Mouse (Mus musculus) liver, embryonic 15.5 days (tissue): ENCODE results near the gene Cfap43. TPM values are rescaled to one million over a fixed set of nuclear protein-coding genes. Genes with fewer than 3 reads are reported as not detected.

Experiments used
- ATAC-seq: fragments of 200-750 bp; cut with Nextera tagmentation; 2 replicates; pipeline ENCODE4 v1.8.0; 2017; ENCODE audit warnings: moderate number of reproducible peaks, mild to moderate bottlenecking, moderate library complexity; ENCODE audit not compliant: insufficient read depth
- H3K27ac ChIP-seq: fragments of 300-500 bp; sonication (generic); replicated peaks from 2 replicates; pipeline ENCODE4 v1.5.1; 2015; ENCODE audit warnings: mild to moderate bottlenecking, inconsistent platforms
- H3K27me3 ChIP-seq: fragments of 300-500 bp; sonication (generic); 2 replicates; pipeline ENCODE4 v1.6.1; 2015; ENCODE audit warnings: mild to moderate bottlenecking, inconsistent platforms
- H3K36me3 ChIP-seq: fragments of 300-500 bp; sonication (generic); replicated peaks from 2 replicates; pipeline ENCODE4 v1.6.1; 2015; ENCODE audit warnings: moderate library complexity, mild to moderate bottlenecking, inconsistent platforms
- H3K4me1 ChIP-seq: fragments of 300-500 bp; sonication (generic); replicated peaks from 2 replicates; pipeline ENCODE4 v1.6.1; 2015; ENCODE audit warnings: inconsistent platforms
- H3K4me2 ChIP-seq: fragments of 300-500 bp; sonication (generic); 2 replicates; pipeline ENCODE4 v1.6.1; 2015; ENCODE audit warnings: moderate library complexity, mild to moderate bottlenecking, inconsistent platforms
- H3K4me3 ChIP-seq: fragments of 300-500 bp; sonication (generic); replicated peaks from 2 replicates; pipeline ENCODE4 v1.5.1; 2015; ENCODE audit warnings: mild to moderate bottlenecking, inconsistent platforms
- H3K9ac ChIP-seq: fragments of 300-500 bp; sonication (generic); 2 replicates; pipeline ENCODE4 v1.6.1; 2015; ENCODE audit warnings: moderate library complexity, mild to moderate bottlenecking, inconsistent platforms
- H3K9me3 ChIP-seq: fragments of 300-500 bp; sonication (generic); replicated peaks from 2 replicates; pipeline ENCODE4 v1.6.1; 2016; ENCODE audit warnings: inconsistent platforms
- WGBS: fragments of 180-500 bp; shearing (Covaris S2); methylation state at CpG from one replicate; pipeline ENCODE4 v1.1.7; 2015; ENCODE audit warnings: mixed read lengths; ENCODE audit not compliant: insufficient replicate concordance; 5-methylcytosine and 5-hydroxymethylcytosine counted together
- polyA plus RNA-seq: library from polyadenylated mRNA; unstranded; fragments of >200 nt; fragmentation: Nextera tagmentation; extraction: Ambion mirVana; gene quantifications from 2 replicates; pipeline ENCODE4 v1.2.1, GENCODE M21; 2015

Cfap43 gene
- polyA plus RNA-seq, 1 experiment from 2014 or later = 0.02 TPM

DNA sequence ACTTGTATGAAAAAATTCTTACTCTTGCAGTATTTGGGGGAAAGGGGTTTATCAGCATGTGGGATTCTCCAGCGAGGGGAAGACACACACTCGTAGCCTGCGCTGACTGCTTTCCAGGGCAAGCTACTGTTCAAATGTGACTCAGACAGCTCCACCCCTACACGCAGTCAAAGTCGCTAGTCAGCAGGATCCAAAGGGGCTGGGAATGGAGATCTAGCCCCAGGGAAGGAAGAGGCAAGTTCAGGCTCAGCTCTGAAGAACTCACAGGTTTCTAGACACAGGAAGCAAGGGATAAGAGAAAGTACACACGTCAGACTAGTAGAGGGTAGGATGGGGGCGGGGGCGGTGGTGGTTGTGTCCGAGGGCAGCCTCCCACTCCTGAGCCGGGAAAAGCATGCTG lies 18.5 kb downstream of the Cfap43 start:
- no peaks in the 10 kb centered on the region for H3K27me3 ChIP-seq
- peaks cover 23% of the 10 kb centered on the region; the same call in 1 of the 2 replicates for H3K36me3 ChIP-seq
- no peak overlapping the region for H3K4me2 ChIP-seq
- no peak overlapping the region for H3K27ac ChIP-seq
- no peak for ATAC-seq
- H3K9me3 ChIP-seq = no peaks in the 10 kb centered on the region
- H3K4me3 ChIP-seq = no peak overlapping the region
- H3K4me1 ChIP-seq = peaks cover 62% of the 10 kb centered on the region
- 76% methylated on average over 10 of the region's 10 CpGs for WGBS
- H3K9ac ChIP-seq = no peak overlapping the region

DNA sequence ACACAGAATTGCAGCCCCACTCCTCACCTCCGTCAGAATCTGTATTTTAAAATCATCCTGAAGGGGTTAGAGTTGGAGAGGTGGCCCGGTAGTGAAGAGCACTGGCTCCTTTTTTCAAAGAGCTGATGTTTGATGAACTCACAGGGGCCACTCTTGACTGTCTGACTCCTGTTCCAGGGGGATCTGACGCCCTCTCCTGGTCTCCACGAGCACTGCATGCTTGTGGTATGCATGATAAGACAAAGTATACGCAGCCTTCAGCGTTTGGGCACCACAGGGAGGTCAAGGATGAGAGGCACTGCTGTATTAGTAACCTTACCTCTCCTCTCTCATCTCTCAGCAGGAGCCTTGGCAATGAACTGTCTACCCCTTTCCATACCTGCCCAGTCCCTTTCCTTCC lies 19.1 kb downstream of the Cfap43 start:
- no peak for ATAC-seq
- no peaks in the 10 kb centered on the region for H3K27me3 ChIP-seq
- no peak overlapping the region for H3K27ac ChIP-seq
- WGBS = 43% methylated on average over 6 of the region's 6 CpGs
- peaks cover 57% of the 10 kb centered on the region for H3K4me1 ChIP-seq
- no peak overlapping the region for H3K4me2 ChIP-seq
- H3K4me3 ChIP-seq = no peak overlapping the region
- H3K9ac ChIP-seq = no peak overlapping the region
- H3K9me3 ChIP-seq = no peaks in the 10 kb centered on the region
- peaks cover 27% of the 10 kb centered on the region; the same call in 1 of the 2 replicates for H3K36me3 ChIP-seq

DNA sequence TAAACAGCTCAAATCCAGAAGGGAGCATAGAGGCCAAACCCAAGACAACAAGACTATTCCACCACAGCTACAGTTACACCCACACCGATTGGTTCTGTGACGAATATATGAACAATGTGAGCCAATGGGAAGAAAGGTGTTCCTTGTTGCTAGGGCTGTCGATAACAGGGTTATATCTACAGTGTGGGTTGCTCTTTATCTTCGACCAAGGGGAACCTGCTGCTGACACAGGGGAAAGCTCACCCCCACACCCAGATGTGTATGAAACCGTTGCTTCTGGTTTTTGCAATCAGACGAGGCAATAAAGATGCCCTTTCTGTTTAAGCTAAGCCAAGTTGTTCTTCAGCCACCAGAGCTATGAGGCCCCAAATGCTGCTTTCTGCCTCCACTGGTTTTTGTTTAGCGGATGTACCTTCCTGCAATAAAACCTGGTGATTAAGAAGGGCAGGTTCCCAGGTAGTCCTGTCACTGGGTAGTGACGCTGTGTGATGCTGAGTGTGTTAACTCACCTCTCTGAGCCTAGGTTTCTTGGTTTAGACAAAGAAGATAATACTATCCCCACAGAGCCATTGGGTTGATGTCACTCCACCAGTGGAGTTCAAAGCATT lies 20.5 kb downstream of the Cfap43 start:
- Histone ChIP-seq H3K9me3 (no peaks in the 10 kb centered on the region), H3K27me3 (no peaks in the 10 kb centered on the region), H3K27ac (peak overlapping the region; percentile 52), H3K4me3 (no peak overlapping the region), H3K4me2 (0 out of 2 replicates have a peak overlapping the region, but pooled peaks have one; percentile 25), H3K9ac (no peak overlapping the region), H3K36me3 (peaks cover 27% of the 10 kb centered on the region; the same call in 1 of the 2 replicates), H3K4me1 (peaks cover 54% of the 10 kb centered on the region)
- 25% methylated on average over 8 of the region's 8 CpGs for WGBS
- ATAC-seq = peak; percentile 86

DNA sequence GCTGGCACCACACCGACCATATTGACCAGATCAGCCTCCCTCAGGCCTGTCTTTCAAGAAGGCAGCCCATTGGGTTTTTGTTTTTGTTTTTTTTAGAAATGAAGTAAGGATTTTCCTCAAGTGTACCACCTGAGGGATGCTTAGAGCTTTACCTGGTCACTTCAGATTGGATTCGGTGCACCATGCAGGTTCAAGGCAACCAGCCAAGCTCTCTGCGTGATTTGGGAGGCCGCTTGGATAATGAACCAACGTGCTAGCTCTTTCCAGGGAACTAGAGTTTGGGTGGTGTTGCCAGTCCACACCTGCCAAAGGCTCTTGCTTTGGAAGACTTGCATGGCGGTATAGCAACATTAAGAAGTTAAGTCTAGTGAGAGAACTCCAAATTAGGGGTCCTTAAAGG lies 26.0 kb downstream of the Cfap43 start:
- Histone ChIP-seq H3K9me3 (no peaks in the 10 kb centered on the region), H3K36me3 (peaks cover 27% of the 10 kb centered on the region; the same call in 1 of the 2 replicates), H3K4me3 (no peak overlapping the region), H3K4me2 (no peak overlapping the region), H3K27me3 (no peaks in the 10 kb centered on the region), H3K9ac (no peak overlapping the region), H3K4me1 (peaks cover 10% of the 10 kb centered on the region), H3K27ac (no peak overlapping the region)
- ATAC-seq = no peak
- WGBS = 75% methylated on average over 6 of the region's 6 CpGs

DNA sequence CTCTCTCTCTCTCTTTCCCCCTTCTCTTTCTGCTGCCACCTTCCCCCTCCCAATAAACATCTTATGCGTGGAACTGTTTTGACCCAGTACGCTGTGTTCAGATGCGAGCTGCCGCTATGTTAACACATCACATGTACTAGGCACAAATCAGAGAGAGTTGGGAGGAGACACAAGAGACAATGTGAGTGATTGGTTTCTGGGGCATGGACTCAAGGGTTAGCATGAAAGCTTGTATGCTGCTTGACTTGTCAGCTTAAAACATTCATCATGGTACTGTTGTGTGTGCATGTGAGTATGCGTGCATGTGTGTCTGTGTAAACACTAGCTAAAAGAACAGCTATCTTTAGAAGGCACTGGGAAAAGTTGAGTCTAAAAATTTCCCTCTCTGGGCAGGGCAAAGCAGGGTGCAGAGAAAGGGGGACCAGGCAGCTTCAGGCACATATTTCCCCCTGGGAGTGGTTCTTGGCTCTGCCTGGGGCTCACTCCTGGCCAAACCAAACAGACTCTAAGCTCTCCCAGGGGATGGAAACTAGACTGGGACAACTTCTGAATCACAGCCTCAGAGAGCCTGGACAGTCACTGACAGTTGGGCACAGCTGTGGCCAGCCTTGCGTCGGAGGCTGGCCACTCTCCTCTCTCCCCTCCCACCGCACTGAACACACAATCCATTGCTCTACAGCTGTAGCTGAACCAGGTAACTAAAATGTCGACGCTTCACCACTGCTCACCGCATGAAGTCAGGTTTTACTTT lies 27.4 kb downstream of the Cfap43 start:
- Histone ChIP-seq H3K9me3 (no peaks in the 10 kb centered on the region), H3K36me3 (peaks cover 16% of the 10 kb centered on the region; the same call in 1 of the 2 replicates), H3K4me2 (no peak overlapping the region), H3K4me1 (no peaks in the 10 kb centered on the region; the same call in 1 of the 2 replicates), H3K27me3 (no peaks in the 10 kb centered on the region), H3K27ac (no peak overlapping the region), H3K4me3 (no peak overlapping the region), H3K9ac (no peak overlapping the region)
- WGBS = 73% methylated on average over 11 of the region's 11 CpGs
- ATAC-seq = no peak

DNA sequence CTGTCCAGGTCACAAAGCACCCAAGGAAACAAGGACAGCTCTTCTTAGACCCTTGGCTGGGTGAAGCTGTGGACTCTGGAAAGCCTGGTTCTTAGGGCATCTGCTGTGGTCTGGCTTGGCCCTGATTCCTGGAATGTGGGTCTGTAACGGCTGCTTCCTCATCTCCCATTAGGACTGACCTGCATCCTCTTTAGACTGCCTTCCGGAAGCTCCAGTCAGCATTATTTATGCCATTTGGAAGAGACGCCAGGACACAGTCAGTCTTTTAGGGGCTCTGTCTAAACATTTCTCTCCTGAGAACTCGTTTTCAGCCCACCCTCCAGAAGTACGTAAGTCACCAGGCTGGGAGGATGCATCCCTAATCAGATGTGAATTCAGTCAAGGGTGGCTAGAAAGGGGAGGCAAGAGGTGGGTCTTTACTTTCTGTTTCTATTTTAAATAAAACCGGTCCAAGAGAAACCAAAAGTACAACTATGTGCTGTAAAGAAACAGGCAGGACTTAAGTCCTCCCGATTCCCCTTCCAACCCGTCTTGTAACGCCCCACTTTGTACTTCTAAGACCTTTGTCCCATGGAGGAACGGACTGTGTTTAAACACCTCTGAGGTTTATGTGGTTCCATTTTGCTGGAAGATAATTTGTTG lies 28.5 kb downstream of the Cfap43 start:
- Histone ChIP-seq H3K4me1 (no peaks in the 10 kb centered on the region; the same call in 1 of the 2 replicates), H3K9ac (no peak overlapping the region), H3K27ac (peak overlapping the region; percentile 38; the same call in 1 of the 2 replicates)

DNA sequence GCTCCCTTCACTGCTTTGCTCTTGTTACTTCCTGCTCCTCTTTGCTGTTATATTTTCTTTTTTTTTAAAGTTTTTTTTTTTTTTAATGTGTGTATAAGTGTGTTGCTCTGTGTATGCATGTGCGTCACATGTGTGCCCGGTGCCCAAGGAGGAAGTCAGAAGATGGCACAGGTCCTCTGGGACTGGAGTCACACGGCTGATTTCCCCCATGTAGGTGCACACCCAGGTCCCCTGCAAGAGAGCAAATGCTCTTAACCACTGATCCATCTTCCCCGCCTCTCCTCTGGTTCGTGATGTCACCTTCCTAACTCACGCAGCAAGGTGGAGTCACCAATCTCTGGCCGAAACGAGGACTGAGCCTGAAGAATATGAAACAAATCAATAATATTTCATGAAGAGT lies 31.1 kb downstream of the Cfap43 start:
- Histone ChIP-seq H3K9ac (no peak overlapping the region), H3K4me1 (no peaks in the 10 kb centered on the region; the same call in 1 of the 2 replicates), H3K4me2 (no peak overlapping the region), H3K36me3 (no peaks in the 10 kb centered on the region), H3K9me3 (no peaks in the 10 kb centered on the region), H3K27ac (no peak overlapping the region), H3K27me3 (no peaks in the 10 kb centered on the region), H3K4me3 (no peak overlapping the region)
- WGBS = 74% methylated on average over 8 of the region's 8 CpGs
- no peak for ATAC-seq

More for the DNA sequence above, 28.5 kb downstream of the Cfap43 start:
- no peak overlapping the region for H3K4me3 ChIP-seq
- ATAC-seq = no peak
- H3K9me3 ChIP-seq = no peaks in the 10 kb centered on the region
- peak overlapping the region; percentile 2; the same call in 1 of the 2 replicates for H3K4me2 ChIP-seq
- H3K27me3 ChIP-seq = no peaks in the 10 kb centered on the region
- H3K36me3 ChIP-seq = peaks cover 5% of the 10 kb centered on the region; the same call in 1 of the 2 replicates
- 32% methylated on average over 10 of the region's 10 CpGs for WGBS

DNA sequence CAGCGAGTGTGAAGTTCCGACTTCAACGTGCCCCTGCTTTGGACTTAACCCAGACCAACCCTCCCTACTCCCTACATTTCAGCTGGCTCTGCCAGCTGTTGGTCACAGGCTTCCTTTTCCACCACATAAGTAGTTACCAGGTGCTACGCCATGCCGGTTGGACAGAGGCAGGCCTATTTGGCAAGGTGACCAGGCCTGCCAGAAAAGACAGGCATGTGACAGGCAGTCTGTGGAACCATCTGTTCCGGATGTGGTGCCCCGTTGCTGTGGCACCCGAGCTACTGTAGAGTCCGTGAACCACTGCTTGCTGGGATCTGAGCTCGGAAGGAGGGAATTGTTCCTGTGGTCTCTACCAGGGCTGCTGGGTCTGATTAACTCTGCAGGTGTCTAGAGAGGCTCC lies 31.7 kb downstream of the Cfap43 start:
- H3K4me2 ChIP-seq = no peak overlapping the region
- no peak overlapping the region for H3K9ac ChIP-seq
- no peaks in the 10 kb centered on the region; the same call in 1 of the 2 replicates for H3K4me1 ChIP-seq
- H3K36me3 ChIP-seq = no peaks in the 10 kb centered on the region
- 75% methylated on average over 10 of the region's 10 CpGs for WGBS
- no peak for ATAC-seq
- no peak overlapping the region for H3K27ac ChIP-seq
- no peak overlapping the region for H3K4me3 ChIP-seq
- H3K27me3 ChIP-seq = no peaks in the 10 kb centered on the region
- H3K9me3 ChIP-seq = no peaks in the 10 kb centered on the region

DNA sequence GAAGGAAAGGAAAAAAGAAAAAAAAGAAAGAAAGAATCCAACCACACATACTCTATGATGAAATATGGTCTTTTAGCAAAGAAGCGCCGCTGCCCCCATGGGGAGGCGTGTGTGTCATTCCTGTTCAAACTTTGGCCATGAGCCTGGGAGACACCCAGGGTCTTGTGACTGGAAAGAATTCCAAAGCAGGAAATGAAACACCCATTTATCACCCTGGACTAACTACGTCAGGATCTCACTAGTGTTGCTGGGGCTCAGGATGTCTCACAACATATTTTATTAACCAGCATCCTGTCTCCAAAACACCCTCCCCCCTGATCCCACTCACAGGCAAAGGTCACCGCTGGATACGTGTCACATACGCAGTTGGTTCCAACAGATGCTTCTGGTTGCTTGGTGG lies 32.5 kb downstream of the Cfap43 start:
- ATAC-seq = 0 out of 2 replicates have a peak, but pooled peaks have one; percentile 19
- no peak overlapping the region for H3K4me3 ChIP-seq
- H3K9me3 ChIP-seq = no peaks in the 10 kb centered on the region
- no peaks in the 10 kb centered on the region; the same call in 1 of the 2 replicates for H3K4me1 ChIP-seq
- H3K4me2 ChIP-seq = no peak overlapping the region
- H3K9ac ChIP-seq = no peak overlapping the region
- WGBS = 57% methylated on average over 7 of the region's 7 CpGs
- peaks cover 4% of the 10 kb centered on the region; the same call in 1 of the 2 replicates for H3K27me3 ChIP-seq
- H3K36me3 ChIP-seq = no peaks in the 10 kb centered on the region
- H3K27ac ChIP-seq = no peak overlapping the region

DNA sequence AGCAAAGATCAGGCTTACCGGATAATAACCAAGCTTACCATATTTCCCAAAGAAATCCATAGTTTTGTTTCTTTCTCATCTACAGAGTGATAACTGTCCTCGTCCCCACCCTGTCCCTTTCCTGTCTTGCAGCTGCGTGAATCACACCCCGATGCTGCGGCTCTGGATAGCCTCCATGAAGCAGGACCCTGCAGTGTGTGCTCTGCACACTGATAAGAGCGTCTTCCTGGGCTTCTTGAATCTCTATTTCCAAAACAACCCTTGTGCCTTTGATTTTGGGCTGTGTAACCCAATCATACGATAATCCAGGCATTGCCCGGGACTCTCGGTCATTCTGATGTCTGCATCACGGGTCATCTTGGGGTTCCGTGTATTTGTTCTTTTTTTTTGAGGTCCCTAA lies 33.2 kb downstream of the Cfap43 start:
- H3K27ac ChIP-seq = no peak overlapping the region
- ATAC-seq = no peak
- no peak overlapping the region for H3K9ac ChIP-seq
- H3K4me1 ChIP-seq = no peaks in the 10 kb centered on the region
- no peaks in the 10 kb centered on the region for H3K36me3 ChIP-seq
- no peak overlapping the region for H3K4me2 ChIP-seq
- H3K9me3 ChIP-seq = no peaks in the 10 kb centered on the region
- 34% methylated on average over 11 of the region's 11 CpGs for WGBS
- peaks cover 4% of the 10 kb centered on the region; the same call in 1 of the 2 replicates for H3K27me3 ChIP-seq
- no peak overlapping the region for H3K4me3 ChIP-seq

DNA sequence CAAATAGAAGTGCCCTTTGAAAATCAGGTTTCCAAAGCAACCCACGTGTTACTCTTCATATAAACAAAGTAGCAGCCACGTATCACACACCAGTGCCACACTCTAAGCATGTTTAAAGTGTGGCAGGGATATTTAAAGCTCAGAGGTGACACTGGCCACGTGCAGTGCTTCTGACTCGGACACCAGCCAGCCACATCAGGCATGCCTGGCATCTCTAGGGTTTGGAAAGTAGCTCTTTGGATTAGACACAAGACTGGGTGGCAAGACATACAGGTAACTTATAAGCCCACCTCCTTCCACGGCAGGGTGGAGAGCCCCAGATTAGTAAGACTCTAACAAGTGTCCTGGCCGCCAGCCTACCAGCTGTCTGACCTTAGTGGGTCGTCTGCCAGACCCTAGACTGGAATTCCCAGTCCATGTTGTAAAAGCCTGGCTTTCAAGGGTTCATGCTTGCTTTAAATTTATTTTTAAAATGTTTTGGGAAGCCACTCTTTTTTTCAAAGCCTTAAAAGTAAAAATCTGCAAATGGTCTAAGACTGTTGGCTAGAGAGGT lies 33.8 kb downstream of the Cfap43 start:
- H3K4me2 ChIP-seq = no peak overlapping the region
- H3K36me3 ChIP-seq = no peaks in the 10 kb centered on the region
- H3K9ac ChIP-seq = no peak overlapping the region
- no peaks in the 10 kb centered on the region for H3K4me1 ChIP-seq
- H3K27ac ChIP-seq = no peak overlapping the region
- 52% methylated on average over 7 of the region's 7 CpGs for WGBS
- no peak overlapping the region for H3K4me3 ChIP-seq
- H3K27me3 ChIP-seq = peaks cover 4% of the 10 kb centered on the region; the same call in 1 of the 2 replicates
- H3K9me3 ChIP-seq = no peaks in the 10 kb centered on the region
- no peak for ATAC-seq
